Mouse (Mus musculus): Measurements from ENCODE around the gene Cit. TPM values are rescaled to one million over a fixed set of nuclear protein-coding genes. Genes with fewer than 3 reads are reported as not detected.

The Cit gene
- polyA plus RNA-seq, 1 experiment from 2014 or later: 30.7 TPM

DNA sequence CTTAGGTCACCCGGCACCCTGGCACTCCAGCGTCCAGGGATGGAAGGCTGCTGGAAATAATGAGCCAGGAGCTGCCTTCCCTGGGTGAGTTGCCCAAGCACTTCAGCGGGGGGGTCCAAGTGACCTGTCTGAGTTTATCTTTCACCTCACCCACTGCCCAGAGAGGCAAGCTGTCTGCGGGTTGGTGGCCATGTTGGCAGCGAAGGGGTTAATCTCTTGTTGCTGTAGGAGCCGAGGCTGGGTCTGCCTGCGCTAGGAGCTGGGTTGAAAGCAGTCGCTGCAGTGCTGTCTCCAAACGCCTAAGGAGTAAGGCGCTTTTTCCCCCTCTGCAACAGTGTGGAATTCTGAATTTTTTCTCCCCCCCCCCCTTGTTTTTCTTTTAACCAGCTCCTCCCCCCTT is 63.2 kb downstream of the Cit start:
- no peaks in the 10 kb centered on the region for H3K27me3 ChIP-seq (ENCODE audit: control insufficient read depth, insufficient read depth, low read length)
- no peaks in the 10 kb centered on the region for H3K9me3 ChIP-seq (ENCODE audit: control insufficient read depth, low read length)
- 19% methylated on average over 10 of the region's 10 CpGs for WGBS
- no peak overlapping the region for H3K27ac ChIP-seq (replicated peaks; ENCODE audit: low read depth, low read length)
- H3K4me3 ChIP-seq (ENCODE audit: low read depth, low read length): no peak overlapping the region
- no peak overlapping the region for H3K9ac ChIP-seq (ENCODE audit: low read length)
- H3K4me1 ChIP-seq (ENCODE audit: control insufficient read depth, insufficient read depth, low read length): peaks cover 10% of the 10 kb centered on the region
- no peaks in the 10 kb centered on the region for H3K36me3 ChIP-seq (ENCODE audit: control insufficient read depth, insufficient read depth, low read length)
- no peak overlapping the region; the same call in 1 of the 2 replicates for H3K4me2 ChIP-seq (ENCODE audit: low read depth, severe bottlenecking)
- peak; percentile 40 for DNase-seq (ENCODE audit: low spot score)
- no peak for ATAC-seq (ENCODE audit: insufficient number of reproducible peaks, low FRiP score, low TSS enrichment, low read depth)

DNA sequence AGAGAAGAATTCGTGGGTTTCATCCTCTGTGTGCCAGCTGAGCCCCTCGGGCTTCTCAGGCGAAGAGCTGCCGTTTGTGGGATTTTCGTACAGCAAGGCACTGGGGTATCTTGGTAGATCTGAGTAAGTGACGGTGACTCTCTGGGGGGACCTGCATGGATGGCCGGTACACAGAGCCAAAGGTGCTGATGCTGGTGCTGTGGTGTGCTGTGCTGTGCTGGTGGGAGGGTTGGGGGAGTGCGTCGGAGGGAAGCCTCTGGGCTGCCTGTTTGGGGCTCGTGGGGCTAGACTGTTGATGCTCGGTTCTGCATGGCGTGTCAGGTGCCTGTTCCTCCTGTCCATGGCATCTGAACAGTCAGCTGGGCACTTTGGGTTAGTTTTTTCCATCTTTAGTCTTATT is 63.6 kb downstream of the Cit start:
- Histone ChIP-seq H3K27ac (replicated peaks; ENCODE audit: low read depth, low read length) (no peak overlapping the region), H3K4me3 (ENCODE audit: low read depth, low read length) (no peak overlapping the region), H3K4me2 (ENCODE audit: low read depth, severe bottlenecking) (no peak overlapping the region)

DNA sequence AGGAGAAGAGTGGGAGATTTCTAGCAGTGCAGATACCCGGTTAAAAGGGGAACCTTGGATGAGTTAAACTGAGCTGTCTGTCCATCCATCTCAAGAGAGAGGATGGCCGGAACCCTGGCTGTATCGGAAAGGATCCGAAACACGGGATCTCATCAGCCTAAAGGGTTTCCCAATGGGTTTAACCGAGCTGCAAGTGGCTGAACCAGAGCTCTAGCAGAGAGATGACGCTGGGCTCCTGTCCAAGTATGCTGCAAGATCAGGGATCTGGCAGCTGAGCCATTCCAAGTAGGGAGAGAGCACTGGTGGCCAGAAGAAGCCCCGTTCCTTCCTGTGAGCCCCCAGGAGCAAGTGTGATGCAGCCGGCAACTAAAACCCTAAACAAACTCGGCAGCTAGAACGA is 64.0 kb downstream of the Cit start:
- Histone ChIP-seq H3K4me3 (ENCODE audit: low read depth, low read length) (no peak overlapping the region), H3K9me3 (ENCODE audit: control insufficient read depth, low read length) (no peaks in the 10 kb centered on the region), H3K27me3 (ENCODE audit: control insufficient read depth, insufficient read depth, low read length) (no peaks in the 10 kb centered on the region), H3K4me1 (ENCODE audit: control insufficient read depth, insufficient read depth, low read length) (peaks cover 10% of the 10 kb centered on the region), H3K27ac (replicated peaks; ENCODE audit: low read depth, low read length) (no peak overlapping the region), H3K4me2 (ENCODE audit: low read depth, severe bottlenecking) (no peak overlapping the region), H3K9ac (ENCODE audit: low read length) (no peak overlapping the region), H3K36me3 (ENCODE audit: control insufficient read depth, insufficient read depth, low read length) (peaks cover 2% of the 10 kb centered on the region; the same call in 1 of the 2 replicates)
- no peak for ATAC-seq (ENCODE audit: insufficient number of reproducible peaks, low FRiP score, low TSS enrichment, low read depth)
- 73% methylated on average over 11 of the region's 11 CpGs for WGBS
- DNase-seq (ENCODE audit: low spot score): no peak

More for the DNA sequence above, 63.6 kb downstream of the Cit start:
- H3K9ac ChIP-seq (ENCODE audit: low read length): no peak overlapping the region
- no peak for ATAC-seq (ENCODE audit: insufficient number of reproducible peaks, low FRiP score, low TSS enrichment, low read depth)
- 70% methylated on average over 12 of the region's 12 CpGs for WGBS
- H3K9me3 ChIP-seq (ENCODE audit: control insufficient read depth, low read length): no peaks in the 10 kb centered on the region
- H3K36me3 ChIP-seq (ENCODE audit: control insufficient read depth, insufficient read depth, low read length): no peaks in the 10 kb centered on the region
- H3K27me3 ChIP-seq (ENCODE audit: control insufficient read depth, insufficient read depth, low read length): no peaks in the 10 kb centered on the region
- DNase-seq (ENCODE audit: low spot score): no peak
- H3K4me1 ChIP-seq (ENCODE audit: control insufficient read depth, insufficient read depth, low read length): peaks cover 10% of the 10 kb centered on the region

DNA sequence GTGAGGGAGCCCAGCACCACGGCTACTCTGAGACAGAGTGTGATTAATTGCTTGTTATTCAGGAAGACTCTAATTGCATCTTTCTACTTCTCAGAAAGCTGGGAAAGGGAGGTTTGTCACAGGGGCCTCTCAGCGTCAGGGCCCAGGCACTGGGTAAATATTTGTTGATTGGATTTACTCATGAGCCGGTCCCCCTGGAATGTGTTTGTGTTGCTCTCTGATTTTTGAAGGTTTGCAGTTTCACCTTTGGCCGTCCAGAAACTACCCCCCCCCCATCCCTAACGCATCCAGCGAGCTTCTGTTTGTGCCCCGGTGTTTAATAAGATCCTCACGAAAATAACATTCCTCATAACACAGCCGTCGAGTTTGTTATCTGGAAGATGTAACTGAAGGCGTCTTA is 65.4 kb downstream of the Cit start:
- Histone ChIP-seq H3K9ac (ENCODE audit: low read length) (no peak overlapping the region), H3K27ac (replicated peaks; ENCODE audit: low read depth, low read length) (no peak overlapping the region), H3K27me3 (ENCODE audit: control insufficient read depth, insufficient read depth, low read length) (no peaks in the 10 kb centered on the region), H3K4me2 (ENCODE audit: low read depth, severe bottlenecking) (no peak overlapping the region), H3K9me3 (ENCODE audit: control insufficient read depth, low read length) (no peaks in the 10 kb centered on the region), H3K4me3 (ENCODE audit: low read depth, low read length) (no peak overlapping the region), H3K4me1 (ENCODE audit: control insufficient read depth, insufficient read depth, low read length) (peaks cover 10% of the 10 kb centered on the region), H3K36me3 (ENCODE audit: control insufficient read depth, insufficient read depth, low read length) (peaks cover 3% of the 10 kb centered on the region; the same call in 1 of the 2 replicates)
- 60% methylated on average over 11 of the region's 11 CpGs for WGBS
- ATAC-seq (ENCODE audit: insufficient number of reproducible peaks, low FRiP score, low TSS enrichment, low read depth) (no peak), DNase-seq (ENCODE audit: low spot score) (no peak)

DNA sequence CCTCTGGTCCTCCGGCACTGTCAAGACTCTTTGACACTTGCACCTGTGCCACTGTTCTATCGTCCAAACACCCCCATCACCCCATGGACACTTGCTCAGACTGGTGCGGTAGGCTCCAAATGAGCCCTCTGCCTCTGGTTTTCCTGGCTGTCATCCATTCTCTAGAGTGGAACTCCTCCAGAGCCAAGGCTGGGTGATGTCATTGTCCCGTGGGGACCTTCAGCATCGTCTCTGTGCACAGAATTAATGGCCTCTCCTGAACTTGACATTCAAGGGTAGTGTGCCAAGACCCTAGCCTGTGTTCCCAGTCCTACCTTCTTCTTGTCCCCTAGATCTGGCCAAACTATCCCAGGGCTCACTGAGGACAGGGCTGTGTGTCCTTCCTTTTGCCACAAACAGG is 70.4 kb downstream of the Cit start:
- DNase-seq (ENCODE audit: low spot score): no peak
- Histone ChIP-seq H3K9ac (ENCODE audit: low read length) (no peak overlapping the region), H3K36me3 (ENCODE audit: control insufficient read depth, insufficient read depth, low read length) (peaks cover 6% of the 10 kb centered on the region; the same call in 1 of the 2 replicates), H3K4me3 (ENCODE audit: low read depth, low read length) (no peak overlapping the region), H3K9me3 (ENCODE audit: control insufficient read depth, low read length) (no peaks in the 10 kb centered on the region), H3K4me2 (ENCODE audit: low read depth, severe bottlenecking) (no peak overlapping the region), H3K27me3 (ENCODE audit: control insufficient read depth, insufficient read depth, low read length) (no peaks in the 10 kb centered on the region), H3K27ac (replicated peaks; ENCODE audit: low read depth, low read length) (no peak overlapping the region), H3K4me1 (ENCODE audit: control insufficient read depth, insufficient read depth, low read length) (no peaks in the 10 kb centered on the region)
- ATAC-seq (ENCODE audit: insufficient number of reproducible peaks, low FRiP score, low TSS enrichment, low read depth): no peak
- WGBS: 91% methylated on average over 5 of the region's 5 CpGs

DNA sequence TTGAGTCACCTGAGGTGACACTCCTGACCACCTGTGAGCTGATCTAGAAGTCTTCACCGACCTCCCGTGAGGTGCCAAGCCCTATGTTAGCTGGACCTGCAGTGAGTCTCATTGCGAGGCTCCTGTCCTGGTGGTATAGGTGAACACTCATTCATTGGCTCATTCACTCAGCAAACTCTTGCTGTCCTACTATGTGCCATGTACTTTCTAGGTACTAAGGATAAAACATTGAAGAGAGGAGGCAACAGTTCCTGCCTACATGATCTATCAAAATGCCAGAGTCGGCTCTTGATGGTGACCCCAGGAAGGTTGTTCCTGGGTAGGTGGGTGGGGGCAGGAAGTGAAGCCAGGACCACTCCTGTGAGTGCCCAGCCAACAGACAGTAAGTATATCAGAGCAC is 72.9 kb downstream of the Cit start:
- H3K4me3 ChIP-seq (ENCODE audit: low read depth, low read length): no peak overlapping the region
- ATAC-seq (ENCODE audit: insufficient number of reproducible peaks, low FRiP score, low TSS enrichment, low read depth) (no peak), DNase-seq (ENCODE audit: low spot score) (no peak)
- H3K4me1 ChIP-seq (ENCODE audit: control insufficient read depth, insufficient read depth, low read length): no peaks in the 10 kb centered on the region
- H3K36me3 ChIP-seq (ENCODE audit: control insufficient read depth, insufficient read depth, low read length): peaks cover 6% of the 10 kb centered on the region; the same call in 1 of the 2 replicates
- no peak overlapping the region for H3K27ac ChIP-seq (replicated peaks; ENCODE audit: low read depth, low read length)
- H3K9me3 ChIP-seq (ENCODE audit: control insufficient read depth, low read length): no peaks in the 10 kb centered on the region
- H3K4me2 ChIP-seq (ENCODE audit: low read depth, severe bottlenecking): no peak overlapping the region
- 92% methylated on average over 4 of the region's 4 CpGs for WGBS
- no peaks in the 10 kb centered on the region for H3K27me3 ChIP-seq (ENCODE audit: control insufficient read depth, insufficient read depth, low read length)
- no peak overlapping the region for H3K9ac ChIP-seq (ENCODE audit: low read length)

DNA sequence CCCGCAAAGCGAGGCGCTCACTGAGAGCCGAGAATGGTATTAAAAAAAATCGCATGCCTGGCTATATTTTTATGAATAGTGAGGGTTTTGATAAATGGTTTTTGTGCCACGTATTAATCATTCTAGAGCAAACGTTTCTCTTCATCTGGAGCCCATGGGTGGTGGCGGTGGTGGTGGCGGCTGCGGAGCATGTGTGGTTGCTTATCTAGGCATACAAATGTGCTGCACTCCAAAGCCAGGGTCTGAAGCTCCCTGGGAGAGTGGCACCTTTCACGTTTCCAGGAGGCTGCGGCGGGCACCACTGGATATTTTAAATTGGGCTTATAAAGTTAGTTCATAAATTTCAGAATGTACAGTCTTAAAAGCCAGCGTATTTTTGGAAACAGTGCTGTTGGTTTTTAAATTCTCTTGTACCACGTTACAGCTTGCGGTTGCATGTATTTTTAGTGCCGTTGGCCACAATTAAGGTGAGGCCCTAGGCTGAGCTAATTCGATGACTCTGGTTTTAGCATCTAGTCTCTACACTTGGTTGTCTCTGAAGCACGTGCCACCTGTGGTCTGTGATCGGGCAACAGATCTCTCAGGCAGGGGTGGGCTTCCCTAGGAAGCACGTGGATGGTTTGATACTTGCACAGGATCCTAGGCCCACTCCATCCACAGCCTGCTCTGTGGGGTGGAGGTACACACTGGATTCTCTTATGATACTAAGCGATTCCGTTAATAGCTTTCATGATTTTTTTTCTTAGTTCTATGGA is 73.7 kb downstream of the Cit start:
- WGBS: 93% methylated on average over 23 of the region's 23 CpGs

DNA sequence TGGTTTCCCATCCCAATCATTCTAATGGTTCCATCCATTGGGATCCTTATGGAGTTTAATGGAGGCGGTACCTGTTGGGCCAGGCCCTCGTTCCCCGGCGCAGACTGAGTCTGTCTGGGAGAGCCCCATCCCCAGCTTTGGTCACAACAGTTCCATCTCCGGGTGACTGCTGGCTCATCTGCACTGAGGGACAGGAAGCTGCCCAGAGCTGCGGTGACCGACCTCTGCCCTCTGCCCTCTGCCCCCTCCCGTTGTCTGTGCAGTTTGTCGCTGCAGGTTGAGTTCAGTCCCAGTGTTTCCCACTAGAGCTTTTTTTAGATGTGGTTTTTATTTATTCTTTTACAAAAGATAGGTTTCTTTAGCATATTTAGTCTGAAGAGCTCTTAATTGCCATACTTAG is 76.9 kb downstream of the Cit start:
- peaks cover 7% of the 10 kb centered on the region; the same call in 1 of the 2 replicates for H3K36me3 ChIP-seq (ENCODE audit: control insufficient read depth, insufficient read depth, low read length)
- no peak for DNase-seq (ENCODE audit: low spot score)
- H3K27me3 ChIP-seq (ENCODE audit: control insufficient read depth, insufficient read depth, low read length): no peaks in the 10 kb centered on the region
- H3K4me1 ChIP-seq (ENCODE audit: control insufficient read depth, insufficient read depth, low read length): no peaks in the 10 kb centered on the region
- no peaks in the 10 kb centered on the region for H3K9me3 ChIP-seq (ENCODE audit: control insufficient read depth, low read length)
- ATAC-seq (ENCODE audit: insufficient number of reproducible peaks, low FRiP score, low TSS enrichment, low read depth): no peak
- H3K4me3 ChIP-seq (ENCODE audit: low read depth, low read length): no peak overlapping the region
- WGBS: 64% methylated on average over 9 of the region's 9 CpGs
- H3K27ac ChIP-seq (replicated peaks; ENCODE audit: low read depth, low read length): no peak overlapping the region
- no peak overlapping the region for H3K9ac ChIP-seq (ENCODE audit: low read length)
- H3K4me2 ChIP-seq (ENCODE audit: low read depth, severe bottlenecking): no peak overlapping the region

More for the DNA sequence above, 73.7 kb downstream of the Cit start:
- Histone ChIP-seq H3K9ac (ENCODE audit: low read length) (no peak overlapping the region), H3K27me3 (ENCODE audit: control insufficient read depth, insufficient read depth, low read length) (no peaks in the 10 kb centered on the region), H3K27ac (replicated peaks; ENCODE audit: low read depth, low read length) (no peak overlapping the region), H3K36me3 (ENCODE audit: control insufficient read depth, insufficient read depth, low read length) (peaks cover 6% of the 10 kb centered on the region; the same call in 1 of the 2 replicates), H3K9me3 (ENCODE audit: control insufficient read depth, low read length) (no peaks in the 10 kb centered on the region), H3K4me1 (ENCODE audit: control insufficient read depth, insufficient read depth, low read length) (no peaks in the 10 kb centered on the region), H3K4me3 (ENCODE audit: low read depth, low read length) (no peak overlapping the region), H3K4me2 (ENCODE audit: low read depth, severe bottlenecking) (no peak overlapping the region)
- DNase-seq (ENCODE audit: low spot score) (no peak), ATAC-seq (ENCODE audit: insufficient number of reproducible peaks, low FRiP score, low TSS enrichment, low read depth) (no peak)

All from limb, embryonic 11.5 days (tissue).